Mouse (Mus musculus) heart, postnatal 0 days (tissue): Measurements from ENCODE around the gene Sirt7. TPM values are rescaled to one million over a fixed set of nuclear protein-coding genes. Genes with fewer than 3 reads are reported as not detected.

Experiments used
- ATAC-seq: fragments of 200-750 bp; cut with Nextera tagmentation; 2 replicates; pipeline ENCODE4 v1.8.0; 2017; ENCODE audit warnings: low read depth, moderate number of reproducible peaks, moderate library complexity; ENCODE audit not compliant: insufficient read depth
- DNase-seq: peaks from one replicate; pipeline ENCODE4 v3.0.0-alpha.2; 2016; ENCODE audit warnings: low spot score
- H3K27ac ChIP-seq: fragments of 300-500 bp; sonication (generic); 2 replicates; pipeline ENCODE4 v1.5.1; 2014; ENCODE audit warnings: low read depth, mild to moderate bottlenecking
- H3K27me3 ChIP-seq: fragments of 300-500 bp; sonication (generic); 2 replicates; pipeline ENCODE4 v1.6.1; 2014; ENCODE audit warnings: low read length, mixed read lengths; ENCODE audit not compliant: control insufficient read depth, insufficient read depth
- H3K36me3 ChIP-seq: fragments of 300-500 bp; sonication (generic); replicated peaks from 2 replicates; pipeline ENCODE4 v1.6.1; 2014; ENCODE audit warnings: low read length, mixed read lengths; ENCODE audit not compliant: control insufficient read depth, insufficient read depth
- H3K4me1 ChIP-seq: fragments of 300-500 bp; sonication (generic); 2 replicates; pipeline ENCODE4 v1.6.1; 2014; ENCODE audit warnings: antibody characterized with exemption; ENCODE audit not compliant: control insufficient read depth, insufficient read depth
- H3K4me2 ChIP-seq: fragments of 300-500 bp; sonication (generic); 2 replicates; pipeline ENCODE4 v1.6.1; 2014; ENCODE audit warnings: low read depth, mild to moderate bottlenecking, low read length, moderate library complexity
- H3K4me3 ChIP-seq: fragments of 300-500 bp; sonication (generic); 2 replicates; pipeline ENCODE4 v1.5.1; 2014; ENCODE audit warnings: low read depth, low read length
- H3K9ac ChIP-seq: fragments of 300-500 bp; sonication (generic); replicated peaks from 2 replicates; pipeline ENCODE4 v1.6.1; 2014; ENCODE audit warnings: low read depth, low read length, mixed read lengths
- H3K9me3 ChIP-seq: fragments of 300-500 bp; sonication (generic); replicated peaks from 2 replicates; pipeline ENCODE4 v1.6.1; 2016; ENCODE audit warnings: low read length; ENCODE audit not compliant: control insufficient read depth
- CTCF ChIP-seq: IDR thresholded peaks from 2 replicates; pipeline ENCODE4 v1.5.1; 2016; ENCODE audit warnings: antibody characterized with exemption, control low read depth, low read depth
- EP300 ChIP-seq: IDR thresholded peaks from 2 replicates; pipeline ENCODE4 v1.6.1; 2016; ENCODE audit warnings: antibody characterized with exemption, low read depth
- WGBS: fragments of 180-500 bp; shearing (Covaris S2); extraction: QIAGEN DNeasy Blood & Tissue Kit; methylation state at CpG from one replicate; pipeline ENCODE4 v1.1.7; 2014; 5-methylcytosine and 5-hydroxymethylcytosine counted together
- polyA plus RNA-seq: library from polyadenylated mRNA; unstranded; fragments of >200 nt; fragmentation: Nextera tagmentation; extraction: Ambion mirVana; gene quantifications from 2 replicates; pipeline ENCODE4 v1.2.1, GENCODE M21; 2015
- total RNA-seq: library from RNA; depleted of rRNA; stranded (reverse); fragments of >200 nt; gene quantifications from 2 replicates; pipeline ENCODE4 v1.2.3, GENCODE M21; 2014; ENCODE audit warnings: low replicate concordance

The Sirt7 gene
- total and polyA plus RNA-seq, 2 experiments from 2014 or later = 14.1 to 63.2 TPM

- Histone ChIP-seq H3K9ac (no peak overlapping the region), H3K4me1 (peaks cover 34% of the 10 kb centered on the region), H3K27me3 (no peaks in the 10 kb centered on the region), H3K4me2 (no peak overlapping the region), H3K4me3 (no peak overlapping the region), H3K9me3 (no peaks in the 10 kb centered on the region), H3K27ac (no peak overlapping the region), H3K36me3 (peaks cover 28% of the 10 kb centered on the region)
- no peak for ATAC-seq
- TF ChIP-seq CTCF (no peak), EP300 (no peak)
- DNase-seq = no peak
- 69% methylated on average over 8 of the region's 11 CpGs for WGBS
Measured at GRCm38 (mm10) chr11:120578694-120579243, 46.3 kb downstream of the Sirt7 start.

GRCm38 (mm10) chr11:120578024-120578693, 46.9 kb downstream of the Sirt7 start:
- Histone ChIP-seq H3K4me1 (peaks cover 35% of the 10 kb centered on the region), H3K4me3 (no peak overlapping the region), H3K27me3 (no peaks in the 10 kb centered on the region), H3K27ac (no peak overlapping the region), H3K4me2 (no peak overlapping the region), H3K9me3 (no peaks in the 10 kb centered on the region), H3K36me3 (peaks cover 27% of the 10 kb centered on the region), H3K9ac (no peak overlapping the region)
- no peak for ATAC-seq
- WGBS = 81% methylated on average over 10 of the region's 10 CpGs
- TF ChIP-seq CTCF = no peak
- no peak for TF ChIP-seq EP300
- no peak for DNase-seq

- ATAC-seq (no peak), DNase-seq (no peak)
- Histone ChIP-seq H3K27ac (no peak overlapping the region), H3K36me3 (peaks cover 27% of the 10 kb centered on the region), H3K4me2 (no peak overlapping the region), H3K27me3 (no peaks in the 10 kb centered on the region), H3K4me1 (peaks cover 35% of the 10 kb centered on the region), H3K9me3 (no peaks in the 10 kb centered on the region), H3K9ac (no peak overlapping the region), H3K4me3 (no peak overlapping the region)
- no peak for TF ChIP-seq EP300
- TF ChIP-seq CTCF = peak; percentile 56
- 83% methylated on average over 7 of the region's 7 CpGs for WGBS
Measured at GRCm38 (mm10) chr11:120577211-120578023, 47.6 kb downstream of the Sirt7 start.

- Histone ChIP-seq H3K9ac (no peak overlapping the region; the same call in 1 of the 2 replicates), H3K4me3 (no peak overlapping the region), H3K4me1 (peaks cover 34% of the 10 kb centered on the region), H3K36me3 (peaks cover 27% of the 10 kb centered on the region), H3K27ac (no peak overlapping the region), H3K4me2 (no peak overlapping the region), H3K9me3 (no peaks in the 10 kb centered on the region), H3K27me3 (no peaks in the 10 kb centered on the region)
- no peak for TF ChIP-seq CTCF
- TF ChIP-seq EP300 = no peak
- DNase-seq (no peak), ATAC-seq (no peak)
- WGBS = 79% methylated on average over 3 of the region's 3 CpGs
Measured at GRCm38 (mm10) chr11:120576365-120576981, 48.6 kb downstream of the Sirt7 start.

- Histone ChIP-seq H3K4me1 (peaks cover 40% of the 10 kb centered on the region), H3K4me3 (no peak overlapping the region), H3K4me2 (no peak overlapping the region), H3K9ac (no peak overlapping the region), H3K36me3 (peaks cover 33% of the 10 kb centered on the region), H3K9me3 (no peaks in the 10 kb centered on the region), H3K27me3 (no peaks in the 10 kb centered on the region), H3K27ac (no peak overlapping the region)
- DNase-seq (no peak), ATAC-seq (no peak)
- TF ChIP-seq CTCF (no peak), EP300 (no peak)
Measured at GRCm38 (mm10) chr11:120575940-120576339, 49.1 kb downstream of the Sirt7 start.
